Mouse (Mus musculus): ENCODE measurements around the gene 4933411K16Rik.

- TF ChIP-seq MYOG (IDR thresholded peaks at IDR 0.05; ENCODE audit: control insufficient read depth in 1 of 3, insufficient read depth in 1 of 3, insufficient read length in 2 of 3, low read depth in 2 of 3): no peak
- TF ChIP-seq MAX (IDR thresholded peaks at IDR 0.05; ENCODE audit: low read depth): no peak
- TF ChIP-seq POLR2A (IDR thresholded peaks at IDR 0.05; ENCODE audit: insufficient read length, low read depth): no peak
- no peak for TF ChIP-seq USF1 (IDR thresholded peaks at IDR 0.05; ENCODE audit: low read depth)
- TF ChIP-seq TCF12 (IDR thresholded peaks at IDR 0.05; ENCODE audit: insufficient read depth, poor library complexity, severe bottlenecking): no peak
- TF ChIP-seq POLR2AphosphoS2 (IDR thresholded peaks at IDR 0.05; ENCODE audit: insufficient read length, low read depth): no peak
- TF ChIP-seq TCF3 (IDR thresholded peaks at IDR 0.05; ENCODE audit: insufficient read length, low read depth): no peak
- TF ChIP-seq MYOD1 (IDR thresholded peaks at IDR 0.05; ENCODE audit: control insufficient read depth in 1 of 3, insufficient read length in 2 of 3, low read depth in 2 of 3): no peak
These were observed 23.9 kb downstream of the 4933411K16Rik start for GRCm38 (mm10) chr19:42075992-42076391.

Measured in myocyte (in vitro differentiated cells).